ENCODE assay signal across 28 mouse cellular contexts in genomic region chr13:64507361-64507760, GRCm38 (mm10). TPM values are rescaled to one million over a fixed set of nuclear protein-coding genes. Genes with fewer than 3 reads are reported as not detected.
DNase-seq lines count a peak whose midpoint lies in the region; ATAC-seq and TF ChIP-seq lines count a peak whose summit lies in the region.
"Had no signal": no experiment of that assay in that cellular context is flagged by ENCODE, and none has a peak within 500 bp of the region (broad histone marks: within the 10 kb centered on the region; RNA-seq: fewer than 3 reads in every experiment).

No protein-coding gene starts in this region.

- no peak for TF ChIP-seq CTCF in lung, embryonic 14.5 days (IDR thresholded peaks at IDR 0.05; ENCODE audit: low read depth)
- TF ChIP-seq CTCF in stomach, postnatal 0 days (IDR thresholded peaks at IDR 0.05; ENCODE audit: low read depth), result no peak
- no peak for TF ChIP-seq CTCF in intestine, postnatal 0 days (IDR thresholded peaks at IDR 0.05; ENCODE audit: low read depth)

- no peaks in the 10 kb centered on the region for H3K36me3 ChIP-seq in kidney, embryonic 16.5 days (ENCODE audit: insufficient read depth, low read length)
- no peaks in the 10 kb centered on the region for H3K36me3 ChIP-seq in lung, embryonic 14.5 days (ENCODE audit: insufficient read depth)
- H3K36me3 ChIP-seq in stomach, embryonic 14.5 days (ENCODE audit: control insufficient read depth, insufficient read depth, low read length), result no peaks in the 10 kb centered on the region
- no peaks in the 10 kb centered on the region for H3K36me3 ChIP-seq in stomach, postnatal 0 days (ENCODE audit: control insufficient read depth, insufficient read depth, low read length)
- no peaks in the 10 kb centered on the region for H3K36me3 ChIP-seq in intestine, postnatal 0 days (ENCODE audit: control insufficient read depth, insufficient read depth)
- H3K36me3 ChIP-seq: embryonic facial prominence, embryonic 12.5 days; hindbrain, embryonic 10.5 days; hindbrain, embryonic 15.5 days; liver, embryonic 13.5 days; midbrain, embryonic 13.5 days; neural tube, embryonic 13.5 days had no signal

- no peak overlapping the region for H3K4me3 ChIP-seq in kidney, embryonic 16.5 days (ENCODE audit: low read length)
- no peak overlapping the region for H3K4me3 ChIP-seq in lung, embryonic 14.5 days (ENCODE audit: low read depth, low read length)
- H3K4me3 ChIP-seq in stomach, embryonic 14.5 days (ENCODE audit: low read depth, low read length), result no peak overlapping the region
- H3K4me3 ChIP-seq in stomach, postnatal 0 days (ENCODE audit: low read depth, low read length), result no peak overlapping the region
- H3K4me3 ChIP-seq in intestine, postnatal 0 days (ENCODE audit: low read depth, low read length), result no peak overlapping the region
- H3K4me3 ChIP-seq: embryonic facial prominence, embryonic 12.5 days; hindbrain, embryonic 10.5 days; hindbrain, embryonic 15.5 days; liver, embryonic 13.5 days; midbrain, embryonic 13.5 days; neural tube, embryonic 13.5 days had no signal

- H3K4me1 ChIP-seq in kidney, embryonic 16.5 days (ENCODE audit: insufficient read depth, low read length), result no peaks in the 10 kb centered on the region
- no peaks in the 10 kb centered on the region for H3K4me1 ChIP-seq in lung, embryonic 14.5 days (ENCODE audit: insufficient read depth)
- H3K4me1 ChIP-seq in stomach, embryonic 14.5 days (ENCODE audit: control insufficient read depth, insufficient read depth, low read length), result 0 out of 2 replicates have a peak, but pooled peaks cover 8% of the 10 kb centered on the region
- no peaks in the 10 kb centered on the region for H3K4me1 ChIP-seq in stomach, postnatal 0 days (replicated peaks; ENCODE audit: control insufficient read depth, insufficient read depth)
- H3K4me1 ChIP-seq in intestine, postnatal 0 days (replicated peaks; ENCODE audit: control insufficient read depth, insufficient read depth, low read length), result no peaks in the 10 kb centered on the region
- H3K4me1 ChIP-seq: embryonic facial prominence, embryonic 12.5 days; hindbrain, embryonic 10.5 days; hindbrain, embryonic 15.5 days; liver, embryonic 13.5 days; midbrain, embryonic 13.5 days; neural tube, embryonic 13.5 days had no signal

- H3K27ac ChIP-seq in kidney, embryonic 16.5 days (ENCODE audit: low read length), result no peak overlapping the region
- H3K27ac ChIP-seq in lung, embryonic 14.5 days (ENCODE audit: low read depth), result no peak overlapping the region
- no peak overlapping the region for H3K27ac ChIP-seq in stomach, embryonic 14.5 days (ENCODE audit: low read length)
- H3K27ac ChIP-seq in stomach, postnatal 0 days (replicated peaks), result no peak overlapping the region
- H3K27ac ChIP-seq in intestine, postnatal 0 days (ENCODE audit: low read depth, low read length), result no peak overlapping the region
- H3K27ac ChIP-seq: embryonic facial prominence, embryonic 12.5 days; hindbrain, embryonic 10.5 days; hindbrain, embryonic 15.5 days; liver, embryonic 13.5 days; macrophage; midbrain, embryonic 13.5 days; neural tube, embryonic 13.5 days had no signal

- H3K9ac ChIP-seq in kidney, embryonic 16.5 days (replicated peaks; ENCODE audit: low read length), result no peak overlapping the region
- no peak overlapping the region for H3K9ac ChIP-seq in lung, embryonic 14.5 days
- no peak overlapping the region for H3K9ac ChIP-seq in stomach, embryonic 14.5 days (replicated peaks; ENCODE audit: low read depth, low read length)
- H3K9ac ChIP-seq in stomach, postnatal 0 days (ENCODE audit: low read length), result no peak overlapping the region
- no peak overlapping the region for H3K9ac ChIP-seq in intestine, postnatal 0 days (ENCODE audit: low read depth, low read length)
- H3K9ac ChIP-seq: embryonic facial prominence, embryonic 12.5 days; hindbrain, embryonic 15.5 days; liver, embryonic 13.5 days; midbrain, embryonic 13.5 days; neural tube, embryonic 13.5 days had no signal

- TF ChIP-seq EP300 in stomach, postnatal 0 days (optimal IDR thresholded peaks at IDR 0.05), result no peak

- peaks cover 5% of the 10 kb centered on the region; the same call in 1 of the 2 replicates for H3K9me3 ChIP-seq in kidney, embryonic 16.5 days (ENCODE audit: low read length)
- no peaks in the 10 kb centered on the region for H3K9me3 ChIP-seq in lung, embryonic 14.5 days (ENCODE audit: low read depth, low read length)
- H3K9me3 ChIP-seq in stomach, embryonic 14.5 days (ENCODE audit: control insufficient read depth, low read depth, low read length), result 0 out of 2 replicates have a peak, but pooled peaks cover 2% of the 10 kb centered on the region
- H3K9me3 ChIP-seq in stomach, postnatal 0 days (ENCODE audit: control insufficient read depth, low read length), result no peaks in the 10 kb centered on the region
- H3K9me3 ChIP-seq in intestine, postnatal 0 days (ENCODE audit: control insufficient read depth), result no peaks in the 10 kb centered on the region
- H3K9me3 ChIP-seq: embryonic facial prominence, embryonic 12.5 days; hindbrain, embryonic 15.5 days; liver, embryonic 13.5 days had no signal

- no peak overlapping the region for H3K4me2 ChIP-seq in kidney, embryonic 16.5 days (replicated peaks; ENCODE audit: low read depth, low read length)
- H3K4me2 ChIP-seq in lung, embryonic 14.5 days, result no peak overlapping the region
- H3K4me2 ChIP-seq in stomach, embryonic 14.5 days (replicated peaks; ENCODE audit: low read depth, low read length), result no peak overlapping the region
- no peak overlapping the region for H3K4me2 ChIP-seq in stomach, postnatal 0 days (replicated peaks; ENCODE audit: low read depth)
- H3K4me2 ChIP-seq in intestine, postnatal 0 days (replicated peaks; ENCODE audit: low read depth), result no peak overlapping the region
- H3K4me2 ChIP-seq: embryonic facial prominence, embryonic 12.5 days; hindbrain, embryonic 15.5 days; liver, embryonic 13.5 days; midbrain, embryonic 13.5 days; neural tube, embryonic 13.5 days had no signal

- peak; percentile 69 for ATAC-seq in kidney, embryonic 16.5 days (ENCODE audit: low FRiP score, low TSS enrichment)
- peak; percentile 81; the same call in 1 of the 2 replicates for ATAC-seq in lung, embryonic 14.5 days (ENCODE audit: insufficient read depth)
- peak; percentile 38; the same call in 1 of the 2 replicates for ATAC-seq in stomach, embryonic 14.5 days (ENCODE audit: insufficient number of reproducible peaks, insufficient read depth, low FRiP score, low read depth)
- no peak for ATAC-seq in stomach, postnatal 0 days (ENCODE audit: low FRiP score, low TSS enrichment)
- ATAC-seq in intestine, postnatal 0 days, result no peak
- ATAC-seq: forebrain, embryonic 14.5 days; inflammation-experienced regulatory T-cells, adult 6 months; midbrain, embryonic 13.5 days; Patski had no signal

- DNase-seq in kidney, adult 11 months, result no peak
- DNase-seq in lung, embryonic 14.5 days, result peak; percentile 36
- DNase-seq in lung, adult 18-20 months, result no peak
- no peak for DNase-seq in stomach, postnatal 0 days (ENCODE audit: low spot score)
- DNase-seq: adrenal gland, postnatal 10 days; cerebellum, adult 8-10 months; cerebellum, postnatal 25 days; gastrocnemius, postnatal 14 days; heart, postnatal 14 days; kidney, adult 8-10 months; liver, embryonic 13.5 days; right cerebral cortex, postnatal 25 days; thymus, adult 2 months; thymus, postnatal 36 days had no signal

- H3K27me3 ChIP-seq in kidney, embryonic 16.5 days (ENCODE audit: insufficient read depth, low read length), result no peaks in the 10 kb centered on the region
- H3K27me3 ChIP-seq in lung, embryonic 14.5 days (ENCODE audit: insufficient read depth, low read length), result no peaks in the 10 kb centered on the region
- H3K27me3 ChIP-seq in stomach, embryonic 14.5 days (ENCODE audit: control insufficient read depth, insufficient read depth, low read length), result no peaks in the 10 kb centered on the region
- H3K27me3 ChIP-seq in stomach, postnatal 0 days (ENCODE audit: control insufficient read depth, insufficient read depth, low read length), result no peaks in the 10 kb centered on the region
- H3K27me3 ChIP-seq in intestine, postnatal 0 days (replicated peaks; ENCODE audit: control insufficient read depth, insufficient read depth, low read length), result no peaks in the 10 kb centered on the region
- H3K27me3 ChIP-seq: embryonic facial prominence, embryonic 12.5 days; hindbrain, embryonic 15.5 days; liver, embryonic 13.5 days; midbrain, embryonic 13.5 days; neural tube, embryonic 13.5 days had no signal

RNA-seq across cellular contexts. Expression of gene Fam240b, which starts 9.8 kb away (rescaled TPM):
- 0.14 TPM in 1 of 2 replicates, not detected in the other for polyA plus RNA-seq in kidney, embryonic 16.5 days (2015; fragmentation: Nextera tagmentation; extraction: Ambion mirVana)
- not detected in 2 replicates for polyA plus RNA-seq in lung, embryonic 14.5 days (2014; fragmentation: Nextera tagmentation; extraction: Ambion mirVana)
- not detected in 2 replicates for polyA plus RNA-seq in stomach, embryonic 14.5 days (2014; fragmentation: Nextera tagmentation; extraction: Ambion mirVana)
- polyA plus RNA-seq in stomach, postnatal 0 days (2015; fragmentation: Nextera tagmentation; extraction: Ambion mirVana), result not detected in 2 replicates
- not detected in 2 replicates for polyA plus RNA-seq in intestine, postnatal 0 days (2015; fragmentation: Nextera tagmentation; extraction: Ambion mirVana)
- polyA plus RNA-seq: embryonic facial prominence, embryonic 12.5 days; forebrain, embryonic 14.5 days; heart, embryonic 14.5 days; hindbrain, embryonic 10.5 days; hindbrain, embryonic 15.5 days; inflammation-experienced regulatory T-cells, adult 6 months; limb, embryonic 14.5 days; liver, embryonic 13.5 days; macrophage; midbrain, embryonic 13.5 days; neural tube, embryonic 13.5 days; Patski; thymus, adult 2 months had no signal

Comparison
In these comparisons a context has a peak if more than half of its experiments do, and no peak if none do; other contexts are left out.
1. ATAC-seq: peak in kidney, embryonic 16.5 days (single experiment), lung, embryonic 14.5 days (single experiment) and stomach, embryonic 14.5 days (single experiment); none in stomach, postnatal 0 days (single experiment) and intestine, postnatal 0 days (single experiment).